Mouse (Mus musculus) stomach, embryonic 14.5 days (tissue): ENCODE measurements around the gene Gm6169. TPM values are rescaled to one million over a fixed set of nuclear protein-coding genes. Genes with fewer than 3 reads are reported as not detected.

ENCODE experiments used
- ATAC-seq: fragments of 200-750 bp; cut with Nextera tagmentation; 2 replicates; pipeline ENCODE4 v1.8.0; 2017; ENCODE audit warnings: low read depth, moderate TSS enrichment; ENCODE audit not compliant: insufficient number of reproducible peaks, insufficient read depth, low FRiP score
- H3K27ac ChIP-seq: fragments of 300-500 bp; sonication (generic); 2 replicates; pipeline ENCODE4 v1.5.1; 2014; ENCODE audit warnings: mild to moderate bottlenecking, low read length, moderate library complexity, mixed read lengths
- H3K27me3 ChIP-seq: fragments of 300-500 bp; sonication (generic); 2 replicates; pipeline ENCODE4 v1.6.1; 2014; ENCODE audit warnings: low read length, control low read depth, mixed read lengths; ENCODE audit not compliant: control insufficient read depth, insufficient read depth
- H3K36me3 ChIP-seq: fragments of 300-500 bp; sonication (generic); 2 replicates; pipeline ENCODE4 v1.6.1; 2014; ENCODE audit warnings: mild to moderate bottlenecking, control low read depth, low read length, moderate library complexity, mixed read lengths; ENCODE audit not compliant: control insufficient read depth, insufficient read depth
- H3K4me1 ChIP-seq: fragments of 300-500 bp; sonication (generic); 2 replicates; pipeline ENCODE4 v1.6.1; 2014; ENCODE audit warnings: low read length, control low read depth, mixed read lengths; ENCODE audit not compliant: control insufficient read depth, insufficient read depth
- H3K4me2 ChIP-seq: fragments of 300-500 bp; sonication (generic); replicated peaks from 2 replicates; pipeline ENCODE4 v1.6.1; 2014; ENCODE audit warnings: low read depth, low read length, control low read depth
- H3K4me3 ChIP-seq: fragments of 300-500 bp; sonication (generic); 2 replicates; pipeline ENCODE4 v1.5.1; 2014; ENCODE audit warnings: low read depth, low read length, control low read depth
- H3K9ac ChIP-seq: fragments of 300-500 bp; sonication (generic); replicated peaks from 2 replicates; pipeline ENCODE4 v1.6.1; 2014; ENCODE audit warnings: low read depth, mild to moderate bottlenecking, control low read depth, low read length, moderate library complexity, mixed read lengths
- H3K9me3 ChIP-seq: fragments of 300-500 bp; sonication (generic); 2 replicates; pipeline ENCODE4 v1.6.1; 2016; ENCODE audit warnings: low read depth, low read length, control low read depth; ENCODE audit not compliant: control insufficient read depth
- WGBS: fragments of 180-500 bp; shearing (Covaris S2); extraction: QIAGEN DNeasy Blood & Tissue Kit; methylation state at CpG from one replicate; pipeline ENCODE4 v1.1.7; 2014; 5-methylcytosine and 5-hydroxymethylcytosine counted together
- polyA plus RNA-seq: library from polyadenylated mRNA; unstranded; fragments of >200 nt; fragmentation: Nextera tagmentation; extraction: Ambion mirVana; gene quantifications from 2 replicates; pipeline ENCODE4 v1.2.1, GENCODE M21; 2014

The Gm6169 gene
- polyA plus RNA-seq, 1 experiment from 2014 or later, result 6.1 TPM

DNA sequence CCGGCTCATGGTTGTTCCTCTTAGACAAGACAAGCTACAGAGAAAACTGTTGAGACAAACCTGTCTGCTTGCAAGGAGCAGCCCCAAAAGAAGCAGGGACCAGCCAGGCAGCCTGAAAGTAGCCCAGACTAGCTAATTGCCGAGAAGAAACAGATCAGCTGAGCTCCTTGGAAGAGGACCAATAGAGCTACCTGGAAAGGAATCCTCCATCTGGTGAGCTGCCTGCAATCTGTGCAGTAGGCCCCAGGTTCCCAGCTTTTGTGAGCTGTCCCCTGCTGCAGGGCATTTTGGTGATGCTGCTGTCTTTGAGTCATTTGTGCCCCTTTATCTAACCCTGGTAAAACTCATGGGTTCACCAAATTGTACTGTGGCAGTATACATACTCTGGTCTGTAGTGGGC lies 18.8 kb downstream of the Gm6169 start:
- no peaks in the 10 kb centered on the region for H3K27me3 ChIP-seq
- no peaks in the 10 kb centered on the region for H3K9me3 ChIP-seq
- H3K27ac ChIP-seq, result no peak overlapping the region
- ATAC-seq, result no peak
- no peak overlapping the region for H3K9ac ChIP-seq
- no peak overlapping the region for H3K4me3 ChIP-seq
- H3K36me3 ChIP-seq, result no peaks in the 10 kb centered on the region
- H3K4me1 ChIP-seq, result no peaks in the 10 kb centered on the region
- 77% methylated on average over 2 of the region's 2 CpGs for WGBS
- no peak overlapping the region for H3K4me2 ChIP-seq

DNA sequence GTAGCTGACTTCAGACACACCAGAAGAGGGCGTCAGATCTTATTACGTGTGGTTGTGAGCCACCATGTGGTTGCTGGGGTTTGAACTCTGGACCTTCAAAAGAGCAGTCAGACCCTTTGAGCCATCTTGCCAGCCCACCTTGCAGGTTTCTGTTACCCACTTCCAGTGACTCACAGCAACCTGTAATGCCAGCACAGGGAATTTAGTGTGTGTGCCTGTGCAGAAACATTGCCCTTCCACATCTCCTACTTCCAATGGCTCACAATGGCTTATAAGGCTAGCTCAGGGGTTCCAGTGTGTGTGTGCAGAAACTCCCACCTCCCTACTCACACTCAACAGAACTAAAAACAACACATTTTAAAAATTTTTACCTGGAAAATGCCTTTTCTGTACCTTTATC lies 21.5 kb downstream of the Gm6169 start:
- Histone ChIP-seq H3K27me3 (0 out of 2 replicates have a peak, but pooled peaks cover 2% of the 10 kb centered on the region), H3K27ac (no peak overlapping the region), H3K4me3 (no peak overlapping the region), H3K36me3 (no peaks in the 10 kb centered on the region), H3K9ac (no peak overlapping the region), H3K4me2 (no peak overlapping the region), H3K9me3 (no peaks in the 10 kb centered on the region), H3K4me1 (no peaks in the 10 kb centered on the region)
- 95% methylated on average over 2 of the region's 2 CpGs for WGBS
- no peak for ATAC-seq

DNA sequence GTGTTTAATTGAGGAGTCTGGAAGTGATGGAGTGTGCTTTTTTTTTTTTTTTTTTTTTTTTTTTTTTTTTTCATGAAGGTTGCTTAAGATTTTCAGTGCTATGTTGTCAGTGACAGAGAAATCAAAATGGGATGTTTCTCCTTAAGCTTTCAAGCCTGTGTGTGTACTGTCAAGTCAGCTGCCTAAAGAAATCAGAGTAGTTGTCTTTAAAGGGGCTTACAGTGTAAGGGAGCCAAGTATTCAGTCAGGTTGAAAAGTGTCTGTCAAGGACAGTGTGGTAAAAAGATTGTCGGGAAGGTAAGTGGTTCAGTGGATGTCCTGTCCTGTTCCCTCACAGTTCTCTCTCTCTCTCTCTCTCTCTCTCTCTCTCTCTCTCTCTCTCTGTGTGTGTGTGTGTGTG lies 25.5 kb downstream of the Gm6169 start:
- Histone ChIP-seq H3K36me3 (no peaks in the 10 kb centered on the region), H3K9me3 (no peaks in the 10 kb centered on the region), H3K4me1 (no peaks in the 10 kb centered on the region), H3K27me3 (0 out of 2 replicates have a peak, but pooled peaks cover 8% of the 10 kb centered on the region), H3K4me3 (no peak overlapping the region), H3K9ac (no peak overlapping the region), H3K27ac (no peak overlapping the region), H3K4me2 (no peak overlapping the region)
- 33% methylated on average over 1 of the region's 1 CpGs for WGBS
- no peak for ATAC-seq

DNA sequence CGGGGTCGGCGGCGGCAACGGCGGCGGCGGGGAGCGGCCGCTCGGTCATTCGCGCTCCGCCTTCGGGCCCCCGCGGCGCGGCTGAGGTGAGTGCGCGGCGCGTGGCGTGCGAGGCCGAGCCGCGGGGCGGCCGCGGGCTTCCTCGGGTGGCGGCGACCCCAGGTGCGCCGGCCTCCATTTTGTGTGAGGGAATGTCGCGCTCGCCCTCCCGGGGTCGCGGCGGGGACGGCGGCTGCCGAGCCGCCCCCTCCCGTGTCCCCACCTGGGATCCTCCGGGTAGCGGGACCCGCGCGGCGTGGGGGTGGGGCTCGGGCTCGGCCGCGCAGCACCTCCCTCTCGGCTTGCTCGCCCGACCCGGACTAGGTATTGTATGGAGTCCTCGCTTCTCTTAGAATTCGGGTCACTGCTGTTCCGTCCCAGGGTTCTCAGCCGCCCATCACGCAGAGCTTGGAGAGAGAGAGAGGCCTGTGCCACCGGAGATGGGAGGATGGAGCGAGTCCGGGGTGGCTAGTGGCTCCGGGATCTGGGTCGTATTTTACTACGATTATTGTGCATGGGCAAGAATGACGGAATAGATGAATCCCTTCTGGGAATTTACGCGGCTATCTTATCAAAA lies 27.3 kb downstream of the Gm6169 start:
- WGBS, result under 1% methylated on average over 66 of the region's 76 CpGs
- H3K9me3 ChIP-seq, result no peaks in the 10 kb centered on the region
- H3K36me3 ChIP-seq, result no peaks in the 10 kb centered on the region

DNA sequence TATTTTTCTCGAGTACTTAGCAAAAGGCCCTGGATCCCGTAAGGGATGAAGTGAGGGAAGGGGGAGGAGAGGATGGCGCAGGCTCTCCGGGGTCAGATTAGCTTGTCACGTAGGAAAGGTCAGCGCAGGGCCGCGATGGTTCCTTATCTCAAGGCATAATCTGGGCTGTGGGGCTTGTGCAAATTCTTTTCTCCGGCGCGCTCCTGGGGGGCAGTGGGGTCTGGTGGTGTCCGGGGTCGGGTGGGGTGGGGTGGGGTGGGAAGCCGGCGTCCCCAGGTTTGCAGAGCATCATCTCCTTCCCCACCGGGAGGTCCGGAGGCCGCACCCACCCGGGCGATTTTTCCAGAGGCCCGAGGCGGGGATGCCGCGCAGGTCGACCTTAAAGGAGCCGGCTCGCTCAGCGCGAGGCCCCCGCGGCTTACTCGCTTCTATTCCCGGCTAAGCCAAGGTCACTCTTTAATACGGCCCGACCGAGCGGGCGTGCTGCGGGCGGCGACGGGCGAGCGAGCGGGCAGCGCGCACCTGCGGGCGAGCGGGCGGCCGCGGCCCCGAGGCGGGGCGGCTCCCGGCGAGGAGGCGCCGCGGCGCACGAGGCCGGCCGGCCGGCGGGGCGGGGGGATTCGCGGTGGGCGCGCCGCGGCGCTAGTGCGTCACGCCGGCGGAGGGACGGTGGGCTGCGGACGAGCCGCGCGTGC lies 28.0 kb downstream of the Gm6169 start:
- Histone ChIP-seq H3K9me3 (no peaks in the 10 kb centered on the region), H3K4me1 (no peaks in the 10 kb centered on the region), H3K36me3 (no peaks in the 10 kb centered on the region), H3K27ac (no peak overlapping the region), H3K9ac (peak overlapping the region; percentile 52), H3K4me2 (peak overlapping the region; percentile 95), H3K27me3 (0 out of 2 replicates have a peak, but pooled peaks cover 8% of the 10 kb centered on the region), H3K4me3 (peak overlapping the region; percentile 75)
- WGBS, result 1% methylated on average over 49 of the region's 85 CpGs
- peak; percentile 74 for ATAC-seq

More for the DNA sequence above, 27.3 kb downstream of the Gm6169 start:
- no peaks in the 10 kb centered on the region for H3K4me1 ChIP-seq
- peak overlapping the region; percentile 52 for H3K9ac ChIP-seq
- H3K27me3 ChIP-seq, result 0 out of 2 replicates have a peak, but pooled peaks cover 8% of the 10 kb centered on the region
- peak overlapping the region; percentile 75 for H3K4me3 ChIP-seq
- peak overlapping the region; percentile 95 for H3K4me2 ChIP-seq
- ATAC-seq, result peak; percentile 80; the same call in 1 of the 2 replicates
- H3K27ac ChIP-seq, result no peak overlapping the region

DNA sequence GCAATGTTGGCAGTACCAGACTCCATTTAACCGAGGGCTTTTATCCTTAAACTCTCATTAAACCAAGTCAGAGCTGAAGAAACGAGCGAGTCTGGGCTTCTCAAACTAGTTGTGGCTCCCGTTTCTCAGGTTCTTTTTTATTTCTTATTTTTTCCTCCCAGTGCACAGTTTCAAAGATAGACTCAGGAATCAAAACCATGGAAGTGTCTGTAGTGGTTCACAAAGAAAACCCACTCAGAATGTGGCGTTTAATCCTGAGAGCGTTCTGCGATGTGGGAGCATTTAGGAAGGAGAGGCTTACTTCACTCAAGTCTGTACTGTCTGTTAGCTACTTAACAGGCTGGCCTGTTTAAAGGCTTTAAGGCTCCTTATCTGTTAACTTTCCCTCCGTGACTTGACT lies 30.9 kb downstream of the Gm6169 start:
- no peak overlapping the region for H3K4me3 ChIP-seq
- H3K36me3 ChIP-seq, result no peaks in the 10 kb centered on the region
- H3K4me1 ChIP-seq, result no peaks in the 10 kb centered on the region
- H3K27me3 ChIP-seq, result 0 out of 2 replicates have a peak, but pooled peaks cover 8% of the 10 kb centered on the region
- WGBS, result 61% methylated on average over 8 of the region's 8 CpGs
- no peak for ATAC-seq
- H3K9ac ChIP-seq, result no peak overlapping the region
- H3K4me2 ChIP-seq, result no peak overlapping the region
- H3K27ac ChIP-seq, result no peak overlapping the region
- H3K9me3 ChIP-seq, result no peaks in the 10 kb centered on the region

DNA sequence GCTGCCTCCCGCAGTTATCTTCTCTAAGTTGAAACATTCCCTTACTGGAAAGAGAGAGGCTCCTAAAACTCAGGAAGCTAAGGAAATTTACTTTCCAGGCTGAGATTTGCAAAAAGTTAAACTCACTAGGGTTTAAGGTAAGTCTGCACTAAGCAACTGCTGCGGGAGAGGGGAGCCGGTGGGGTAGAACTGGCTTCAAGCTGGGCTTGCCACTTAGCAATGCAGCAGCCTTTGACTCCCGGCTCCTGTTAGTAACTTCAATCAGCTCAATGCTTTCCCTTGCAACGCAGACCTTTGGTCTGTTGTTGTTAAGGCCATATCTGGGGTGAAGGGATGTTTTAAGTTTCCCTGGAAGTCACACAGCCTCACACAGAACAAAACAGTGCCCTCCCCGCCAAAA lies 31.3 kb downstream of the Gm6169 start:
- 24% methylated on average over 6 of the region's 6 CpGs for WGBS
- H3K4me3 ChIP-seq, result no peak overlapping the region
- 0 out of 2 replicates have a peak, but pooled peaks cover 6% of the 10 kb centered on the region for H3K27me3 ChIP-seq
- no peaks in the 10 kb centered on the region for H3K9me3 ChIP-seq
- no peaks in the 10 kb centered on the region for H3K4me1 ChIP-seq
- H3K36me3 ChIP-seq, result no peaks in the 10 kb centered on the region
- H3K27ac ChIP-seq, result no peak overlapping the region
- H3K9ac ChIP-seq, result no peak overlapping the region
- ATAC-seq, result no peak
- H3K4me2 ChIP-seq, result no peak overlapping the region

DNA sequence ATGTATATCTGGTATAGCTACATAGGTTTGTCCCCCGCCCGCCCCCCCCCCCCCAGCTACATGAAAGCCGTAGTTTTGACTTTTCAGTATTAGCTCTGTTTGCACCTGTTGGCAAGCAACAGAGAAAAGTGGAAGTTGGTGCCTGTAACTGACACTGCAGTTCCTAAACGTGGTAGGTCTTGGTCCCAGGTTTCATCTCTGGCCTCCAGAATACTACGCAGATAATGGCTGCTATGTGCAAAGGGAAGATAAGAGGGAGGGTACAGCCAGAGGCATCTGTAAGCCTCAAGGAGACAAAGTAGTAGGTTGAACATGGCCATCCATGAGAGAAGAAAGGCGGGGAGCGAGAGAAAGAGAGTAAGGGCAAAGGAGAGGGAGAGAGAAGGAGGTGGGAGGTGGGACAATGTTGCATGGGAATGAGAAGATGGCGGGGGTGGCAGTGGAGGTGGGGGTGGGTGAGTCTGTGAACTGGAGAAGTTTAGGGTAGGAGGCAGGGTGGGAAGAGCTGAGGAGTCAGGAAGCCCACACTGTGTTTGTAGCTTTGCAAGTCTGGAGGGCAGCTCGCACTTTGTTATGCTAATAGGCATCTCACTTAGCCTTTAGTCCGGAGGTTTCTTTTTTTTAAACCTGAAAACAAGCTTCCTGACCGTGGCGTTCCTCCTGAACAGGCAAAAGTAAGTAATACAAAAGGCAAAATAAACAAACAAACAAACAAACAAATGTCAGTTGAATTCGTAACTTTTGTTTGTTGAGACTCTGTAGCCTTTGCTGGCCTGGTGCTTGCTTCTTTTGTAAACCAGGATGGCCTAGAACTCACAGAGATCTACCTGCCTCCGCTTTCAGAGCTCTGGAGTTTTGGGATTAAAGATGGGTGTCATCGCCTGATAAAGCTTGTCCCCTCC lies 32.1 kb downstream of the Gm6169 start, which contains the start of gene Fam169a:
Gene Fam169a, plus strand, starts transcription at position 638 of the 902 bp plus-strand sequence.
- no peak within 1 kb of the TSS for H3K4me3 ChIP-seq
- no peaks in the 10 kb centered on the region for H3K36me3 ChIP-seq
- no peak within 1 kb of the TSS for H3K9ac ChIP-seq
- no peak within 1 kb of the TSS for H3K4me2 ChIP-seq
- no peak within 1 kb of the TSS for H3K27ac ChIP-seq
- 63% methylated on average over 15 of the region's 15 CpGs for WGBS
- no peaks in the 10 kb centered on the region for H3K4me1 ChIP-seq
- ATAC-seq, result no peak
- no peaks in the 10 kb centered on the region for H3K9me3 ChIP-seq
- 0 out of 2 replicates have a peak, but pooled peaks cover 6% of the 10 kb centered on the region for H3K27me3 ChIP-seq
